Mouse (Mus musculus) lung, postnatal 0 days (tissue): ENCODE results near the gene A930018P22Rik.

Source experiments
- CTCF ChIP-seq: IDR thresholded peaks from 2 replicates; pipeline ENCODE4 v1.5.1; 2016; ENCODE audit warnings: antibody characterized with exemption, mild to moderate bottlenecking
- EP300 ChIP-seq: IDR thresholded peaks from 2 replicates; pipeline ENCODE4 v1.6.1; 2016; ENCODE audit warnings: antibody characterized with exemption, mild to moderate bottlenecking, control low read depth

DNA sequence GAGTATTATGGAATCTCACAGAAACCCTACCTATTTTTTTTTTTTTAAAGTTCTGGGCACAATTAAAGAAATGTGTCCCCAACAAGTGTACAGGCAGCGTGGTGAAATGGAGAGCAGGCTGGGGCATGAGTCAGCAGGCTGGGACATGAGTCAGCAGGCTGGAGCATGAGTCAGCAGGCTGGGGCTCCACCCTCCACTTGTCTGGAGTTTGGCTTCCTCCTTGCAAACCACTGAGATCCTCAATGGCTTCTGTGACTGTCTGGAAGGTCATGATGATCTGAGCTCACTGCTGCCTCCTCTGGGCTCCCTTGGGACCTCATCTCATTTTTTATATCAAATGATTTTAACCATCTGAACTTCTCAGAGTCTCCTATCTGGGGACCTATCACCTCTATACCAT lies 23.4 kb downstream of the A930018P22Rik start:
- TF ChIP-seq CTCF (peak; percentile 30; the same call in 1 of the 2 replicates), EP300 (no peak)
